Mouse (Mus musculus): ENCODE data around the gene Dnajc30. TPM values are rescaled to one million over a fixed set of nuclear protein-coding genes. Genes with fewer than 3 reads are reported as not detected.
"Not testable (repeated sequence)": the region's sequence is repeated elsewhere in the genome, so short reads cannot be mapped to it uniquely, and the experiment has no call there.

The Dnajc30 gene
- total RNA-seq, 2 experiments from 2014 or later: 38.5 to 40.4 TPM

DNA sequence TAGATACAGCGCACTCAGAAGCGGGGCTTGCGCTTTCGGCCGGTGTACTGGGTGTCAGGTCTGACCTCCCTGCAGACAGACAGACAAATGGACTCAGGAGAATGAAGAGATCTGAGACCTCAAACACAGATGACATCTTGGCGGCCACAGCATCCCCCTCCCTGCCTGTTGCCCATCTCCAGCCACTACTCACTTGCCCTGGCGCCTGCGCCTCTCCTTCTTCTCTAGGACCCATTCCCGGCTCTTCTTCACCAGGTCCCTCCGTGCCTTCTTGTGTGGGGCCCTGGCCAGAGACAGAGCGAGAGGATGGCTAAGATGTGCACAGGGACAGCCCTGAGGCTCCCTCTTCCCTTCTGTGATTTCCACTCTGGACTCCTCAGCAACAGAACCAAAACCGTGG is 10.6 kb upstream of the Dnajc30 start:
- DNase-seq: no peak
- intact Hi-C loops (cut with DNase I): no loop called here

- intact Hi-C loops (cut with DNase I): loop anchor here (2.0 to 5.0 kb wide), 2 partner anchors 50 to 123 kb away; partner anchors contain the start of gene Baz1b
- no peak for DNase-seq
These were observed 372 bp downstream of the Dnajc30 start for GRCm38 (mm10) chr5:135064382-135064766.

GRCm38 (mm10) chr5:135064909-135065446 is 976 bp downstream of the Dnajc30 start, which contains the start of gene Bud23:
TSS of gene Bud23 (minus strand) at chr5:135064959.
- intact Hi-C loops (cut with DNase I): loop anchor here (2.0 to 5.0 kb wide), 2 partner anchors 50 to 122 kb away; partner anchors contain the start of gene Baz1b
- not testable (repeated sequence) for DNase-seq

DNA sequence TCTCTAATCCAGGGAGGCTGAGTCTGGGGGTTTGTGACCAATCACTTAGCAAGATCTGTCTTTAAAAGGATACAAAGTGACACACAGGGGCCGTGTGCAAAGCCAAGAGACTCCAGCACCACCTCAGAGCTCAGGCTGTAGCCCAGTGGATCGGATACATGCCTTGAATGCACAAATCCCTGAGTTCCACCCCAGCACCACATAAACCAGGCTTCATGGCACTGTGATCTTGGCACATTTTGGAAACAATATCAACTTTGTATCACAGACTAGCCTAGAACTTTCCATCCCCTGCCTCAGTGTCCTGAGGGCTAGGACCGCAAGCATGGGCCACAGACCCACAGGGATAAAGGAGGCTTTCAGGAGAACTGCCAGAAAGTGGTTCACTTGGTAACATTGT is 2.0 kb downstream of the Dnajc30 start:
- no peak for DNase-seq
- intact Hi-C loops (cut with DNase I): no loop called here

GRCm38 (mm10) chr5:135070448-135070847 is 6.4 kb downstream of the Dnajc30 start:
- no peak for DNase-seq
- intact Hi-C loops (cut with DNase I): no loop called here

DNA sequence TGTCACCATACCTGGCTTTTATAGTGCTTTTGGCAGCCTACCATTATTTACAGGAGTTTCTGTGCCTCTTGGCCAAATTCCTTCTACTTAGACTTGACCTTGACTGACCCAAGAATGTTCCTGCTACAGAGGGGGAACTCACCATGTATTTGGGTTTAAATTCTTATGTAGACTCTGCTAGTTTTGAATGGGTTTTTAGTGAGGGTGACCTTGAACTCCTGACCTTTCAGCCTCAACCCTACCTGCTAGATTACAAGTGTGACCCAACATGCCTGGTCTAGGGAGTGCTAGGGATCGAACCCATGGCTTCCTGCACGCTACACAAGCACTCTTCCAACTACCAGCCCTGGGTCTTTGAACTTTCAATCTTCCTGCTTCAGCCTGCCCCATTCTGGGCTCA is 8.1 kb downstream of the Dnajc30 start:
- intact Hi-C loops (cut with DNase I): no loop called here
- DNase-seq: no peak

DNA sequence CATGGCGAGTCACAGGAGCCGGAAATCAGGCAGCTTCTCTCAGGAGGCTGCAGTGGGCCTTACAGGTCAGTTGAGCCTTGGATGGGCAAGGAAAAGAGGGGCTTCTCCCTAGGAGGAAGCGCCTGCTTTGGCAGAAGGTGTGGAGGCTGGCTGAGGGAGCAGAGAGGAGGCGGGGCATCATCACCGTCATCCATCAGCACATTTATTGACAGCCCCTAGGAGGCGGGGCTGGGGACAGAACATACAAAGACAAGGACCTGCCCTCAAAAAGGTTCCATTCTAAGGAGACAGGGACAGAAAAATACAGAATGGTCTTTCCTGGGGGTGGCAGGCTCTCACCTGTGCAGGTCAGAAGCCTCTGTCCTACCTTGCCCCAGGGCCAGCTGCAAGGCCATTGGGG is 8.7 kb downstream of the Dnajc30 start:
- intact Hi-C loops (cut with DNase I): no loop called here
- DNase-seq: no peak

DNA sequence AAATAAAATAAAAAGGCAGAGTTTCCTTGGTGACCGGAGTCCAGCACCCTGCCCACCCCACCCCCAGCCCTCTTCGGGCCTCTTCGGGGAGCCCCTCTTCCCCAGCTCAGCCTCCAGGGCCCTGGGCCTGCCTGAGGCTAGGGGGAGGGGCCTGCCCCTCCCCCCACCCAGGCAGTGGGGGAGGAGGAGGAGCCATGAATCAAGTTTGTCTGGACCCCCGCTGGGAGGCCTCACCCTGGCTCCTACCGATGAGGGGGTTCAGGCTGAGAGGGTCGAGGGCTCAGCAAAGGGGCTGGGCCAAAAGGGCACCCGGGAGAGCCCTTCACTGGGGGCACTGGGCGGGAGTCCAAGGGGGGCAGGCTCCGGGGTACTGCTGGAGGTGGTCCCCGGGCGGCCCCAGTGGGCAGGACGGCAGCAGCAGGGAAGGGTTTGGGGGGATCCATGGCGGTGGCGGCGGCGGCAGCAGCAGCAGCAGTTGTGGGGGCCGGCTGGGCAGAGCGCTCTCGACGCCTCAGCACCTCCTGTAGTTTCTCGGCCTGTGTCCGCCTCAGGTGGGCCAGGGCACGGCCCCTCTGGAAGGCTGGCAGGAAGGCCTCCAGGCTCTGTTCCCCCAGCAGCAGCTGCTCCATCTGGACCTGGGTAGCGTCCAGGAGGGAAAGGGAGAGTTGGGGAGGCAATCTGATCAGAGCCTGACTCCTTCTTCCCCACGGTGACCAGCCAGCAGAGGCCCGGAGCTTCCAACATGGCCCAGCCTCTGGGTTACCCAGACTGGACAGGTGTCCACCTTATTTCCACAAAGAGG is 9.5 kb downstream of the Dnajc30 start:
- DNase-seq: no peak
- intact Hi-C loops (cut with DNase I): no loop called here

GRCm38 (mm10) chr5:135075655-135076054 is 11.7 kb downstream of the Dnajc30 start:
- intact Hi-C loops (cut with DNase I): no loop called here
- DNase-seq: no peak

GRCm38 (mm10) chr5:135076368-135076767 is 12.4 kb downstream of the Dnajc30 start:
- intact Hi-C loops (cut with DNase I): no loop called here
- no peak for DNase-seq

GRCm38 (mm10) chr5:135076931-135077505 is 13.0 kb downstream of the Dnajc30 start:
- DNase-seq: peak in 1 of 2 experiments; percentile 16
- intact Hi-C loops (cut with DNase I): no loop called here

DNA sequence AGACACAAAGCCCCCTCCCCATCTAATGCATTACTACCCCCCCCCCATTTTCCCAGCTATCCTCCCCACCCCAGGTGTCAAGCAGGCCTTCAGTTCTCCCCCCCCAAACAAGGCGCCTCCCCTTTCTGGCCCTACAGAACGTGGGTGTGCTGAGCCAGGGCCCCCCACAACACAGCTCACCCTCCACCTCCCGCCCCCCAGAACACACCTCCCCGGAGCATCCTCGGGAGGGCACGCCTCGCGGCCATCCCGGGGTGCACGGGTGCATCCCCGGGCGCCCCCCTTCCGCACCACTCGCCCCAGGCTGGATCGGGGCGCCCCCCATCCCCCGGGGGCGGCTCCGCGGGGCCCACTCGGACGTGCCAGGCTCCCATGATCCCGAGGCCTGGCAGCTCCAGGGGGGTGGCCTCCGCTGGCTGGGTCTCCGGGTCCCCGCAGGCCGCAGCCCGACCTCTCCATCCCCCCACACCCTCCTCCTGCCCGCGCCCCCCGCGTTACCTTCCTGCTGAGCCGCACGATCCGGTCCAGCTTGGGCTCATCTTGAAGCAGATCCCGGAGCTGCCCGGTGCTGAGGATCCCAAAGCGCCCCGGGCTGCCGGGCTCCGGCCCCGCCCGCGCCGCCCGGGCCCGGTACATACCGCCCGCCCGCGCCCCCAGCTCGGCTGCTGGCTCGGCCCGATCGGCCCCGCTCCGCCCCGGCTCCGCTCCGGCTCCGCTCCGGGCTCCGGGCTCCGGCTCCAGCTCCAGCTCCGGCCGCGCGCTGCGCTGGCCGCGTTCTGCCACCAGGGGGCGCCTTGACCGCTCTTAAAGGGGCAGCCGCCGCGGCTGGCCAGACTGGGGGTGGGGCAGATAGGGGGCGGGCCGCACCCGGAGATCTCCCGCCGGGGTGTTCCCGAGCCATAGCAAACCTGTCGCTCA is 13.8 kb downstream of the Dnajc30 start, which contains the start of gene Vps37d:
Gene Vps37d, minus strand, starts transcription at position 703 of the 918 bp plus-strand sequence.
- intact Hi-C loops (cut with DNase I): loop anchor here (2.0 kb wide), 1 partner anchor 67 kb away; no protein-coding TSS in a partner anchor

DNA sequence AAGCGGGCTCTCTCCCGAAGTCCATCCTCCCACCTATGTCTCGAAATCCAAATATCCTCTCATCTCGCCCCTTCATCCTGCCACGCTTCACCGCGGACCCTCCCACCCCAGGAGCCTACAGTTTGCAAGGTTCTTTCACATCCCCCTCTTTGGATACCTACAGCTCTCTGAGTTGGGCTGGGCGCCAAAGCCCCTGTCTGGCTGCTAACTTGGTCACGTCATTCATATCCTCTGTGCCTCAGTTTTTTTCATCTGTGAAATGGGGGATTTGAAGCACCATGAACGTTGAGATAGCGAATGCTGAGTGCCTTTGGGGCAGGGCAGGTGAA is 14.4 kb downstream of the Dnajc30 start:
- intact Hi-C loops (cut with DNase I): loop anchor here (2.0 kb wide), 1 partner anchor 68 kb away; no protein-coding TSS in a partner anchor
- DNase-seq: no peak

More for the DNA sequence above, 13.8 kb downstream of the Dnajc30 start, which contains the start of gene Vps37d:
- DNase-seq: peak; percentile 97 to 98

DNA sequence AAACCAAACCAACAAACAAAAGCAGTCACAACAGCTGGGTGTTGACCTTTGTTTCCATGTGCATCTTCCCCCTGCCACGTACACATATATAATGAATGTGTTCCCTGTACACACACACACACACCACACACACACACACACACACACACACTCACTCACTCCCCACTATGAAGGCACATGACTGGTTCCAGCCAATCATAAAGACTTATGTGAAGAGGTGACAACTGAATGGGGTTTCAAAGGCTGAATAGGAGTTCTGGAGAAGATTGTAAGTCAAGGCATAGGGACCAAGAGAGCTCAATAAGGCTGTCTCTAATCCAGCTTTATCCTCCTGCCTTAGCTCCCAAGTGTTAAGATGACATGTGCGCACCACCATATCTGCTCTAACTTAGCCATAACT is 15.6 kb downstream of the Dnajc30 start:
- intact Hi-C loops (cut with DNase I): loop anchor here (2.0 kb wide), 1 partner anchor 69 kb away; no protein-coding TSS in a partner anchor
- DNase-seq: no peak

DNA sequence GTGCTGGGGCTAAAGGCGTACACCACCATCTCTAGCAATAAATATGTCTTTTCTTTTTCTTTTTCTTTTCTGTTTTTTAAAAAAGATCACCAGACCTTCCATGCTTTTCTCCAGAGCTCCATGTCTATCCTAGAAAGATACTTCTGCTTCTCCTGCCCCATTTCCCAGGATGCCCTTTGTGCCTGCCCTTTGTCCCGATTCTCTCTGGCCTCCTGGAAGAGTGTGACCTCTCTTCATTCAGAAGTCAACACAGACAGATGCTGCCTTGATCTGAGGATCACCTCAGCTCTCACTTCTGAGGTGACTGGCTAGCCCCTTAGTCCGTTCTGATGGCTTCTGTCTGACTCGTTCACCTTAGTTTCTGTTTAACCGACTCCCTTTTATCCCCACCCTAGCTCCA is 16.5 kb downstream of the Dnajc30 start:
- no peak for DNase-seq
- intact Hi-C loops (cut with DNase I): no loop called here

GRCm38 (mm10) chr5:135086871-135087270 is 22.9 kb downstream of the Dnajc30 start:
- intact Hi-C loops (cut with DNase I): no loop called here
- no peak for DNase-seq

DNA sequence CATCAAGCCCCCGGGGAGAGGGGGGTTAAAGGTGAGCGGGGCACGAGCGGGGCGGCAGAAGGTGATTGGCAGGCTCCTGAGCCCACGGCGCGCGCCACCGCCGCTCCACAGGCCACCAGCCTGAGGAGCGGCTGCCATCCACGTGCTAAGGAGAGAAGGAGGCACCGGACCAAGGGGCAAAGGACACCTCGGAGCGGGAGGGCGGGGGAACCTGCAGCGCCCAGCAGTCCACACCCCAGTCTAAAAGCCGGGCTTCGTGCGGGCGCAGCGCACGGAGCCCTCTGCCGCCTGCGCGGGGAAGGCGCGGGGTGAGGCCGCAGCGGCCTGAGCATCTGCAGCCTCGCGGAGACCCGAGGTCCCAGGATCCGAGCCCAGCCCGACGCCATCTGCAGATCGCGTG is 25.7 kb downstream of the Dnajc30 start, which contains the start of gene Mlxipl:
Gene Mlxipl, plus strand, starts transcription at position 238 of the 400 bp plus-strand sequence.
- DNase-seq: no peak
- intact Hi-C loops (cut with DNase I): no loop called here

DNA sequence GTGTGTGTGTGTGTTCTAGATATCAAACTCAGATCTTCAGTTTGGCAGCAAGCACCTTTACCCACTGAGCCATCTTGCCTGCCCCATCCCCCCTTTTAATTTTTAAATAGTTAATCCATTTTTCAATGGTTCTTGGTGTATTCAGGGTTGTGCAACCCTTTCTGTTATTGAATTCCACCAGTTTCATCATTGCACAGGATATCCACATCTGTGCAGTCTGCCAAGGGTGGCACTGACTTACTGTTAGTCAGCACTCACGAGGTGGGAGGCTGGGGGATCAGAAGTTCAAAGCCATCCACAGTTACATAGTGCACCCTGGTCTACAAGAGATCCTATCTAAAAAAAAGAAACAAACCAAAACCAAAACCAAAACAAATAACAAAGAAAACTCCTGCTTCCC is 37.0 kb downstream of the Dnajc30 start:
- intact Hi-C loops (cut with DNase I): loop anchor here (5.0 kb wide), 1 partner anchor 84 kb away; no protein-coding TSS in a partner anchor
- no peak for DNase-seq

GRCm38 (mm10) chr5:135103999-135104660 is 40.1 kb downstream of the Dnajc30 start:
- intact Hi-C loops (cut with DNase I): loop anchor here (5.0 kb wide), 1 partner anchor 87 kb away; no protein-coding TSS in a partner anchor

More at GRCm38 (mm10) chr5:135103999-135104660, 40.1 kb downstream of the Dnajc30 start:
- DNase-seq: no peak
